Mouse (Mus musculus): ENCODE results near the gene Rpusd4. TPM values are rescaled to one million over a fixed set of nuclear protein-coding genes. Genes with fewer than 3 reads are reported as not detected.

Rpusd4 gene
- polyA plus RNA-seq (2015; fragmentation: Nextera tagmentation; extraction: Ambion mirVana) = 17.3 and 18.8 TPM in 2 replicates

DNA sequence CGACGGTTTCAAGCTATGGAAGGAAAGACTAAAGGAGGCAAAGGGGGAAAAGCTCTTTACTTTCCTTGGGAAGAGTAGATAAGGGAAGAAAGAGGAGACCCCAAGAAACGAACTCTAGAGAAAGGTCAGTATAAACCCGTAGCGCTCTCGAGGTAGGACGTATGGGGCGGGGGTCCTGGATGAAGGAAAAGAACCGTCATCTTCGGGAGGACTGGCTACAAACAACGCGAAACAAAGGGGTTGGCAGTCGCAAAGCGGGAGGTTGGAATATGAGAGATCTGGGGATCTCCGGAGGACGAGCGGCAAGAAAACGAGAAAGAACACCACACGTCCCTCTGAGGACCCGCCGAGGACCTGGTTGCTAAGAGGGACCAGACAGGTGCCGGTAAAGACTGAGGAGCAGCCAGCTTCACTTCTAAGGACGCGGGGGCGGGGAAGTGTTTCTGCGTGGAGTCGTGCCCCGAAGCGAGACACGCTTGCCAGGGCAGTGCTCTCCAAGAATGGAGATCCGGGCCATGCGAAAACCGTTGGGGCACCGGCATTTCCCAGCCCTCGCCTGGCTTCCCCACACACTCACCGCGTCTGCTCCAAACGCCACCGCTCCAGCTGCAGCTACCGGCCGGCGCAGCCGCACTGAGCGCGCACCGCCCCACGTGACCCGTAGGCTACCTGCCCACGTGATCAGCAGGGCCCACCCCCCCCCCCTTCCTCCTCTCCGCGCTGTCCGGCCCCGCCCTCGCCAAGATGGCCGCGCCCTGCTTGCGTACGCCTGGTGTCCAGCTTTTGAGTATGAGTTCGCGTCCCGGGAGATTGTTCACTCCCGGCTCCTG lies at the start of gene Rpusd4, which contains the start of gene Fam118b:
Gene Rpusd4, plus strand, starts transcription at position 720 of the 830 bp plus-strand sequence.
Gene Fam118b, minus strand, starts transcription at position 660 of the 830 bp plus-strand sequence.
- Histone ChIP-seq H3K36me3 (replicated peaks) (peaks cover under 1% of the 10 kb centered on the region; the same call in 1 of the 2 replicates), H3K9me3 (no peaks in the 10 kb centered on the region), H3K4me1 (peaks cover 17% of the 10 kb centered on the region), H3K9ac (peak within 1 kb of the TSS; percentile 80), H3K27ac (peak within 1 kb of the TSS; percentile 93), H3K4me3 (peak within 1 kb of the TSS; percentile 90), H3K4me2 (peak within 1 kb of the TSS; percentile 80), H3K27me3 (replicated peaks) (no peaks in the 10 kb centered on the region)
- WGBS = under 1% methylated on average over 62 of the region's 62 CpGs
- ATAC-seq (replicated peaks) = peak; percentile 95

DNA sequence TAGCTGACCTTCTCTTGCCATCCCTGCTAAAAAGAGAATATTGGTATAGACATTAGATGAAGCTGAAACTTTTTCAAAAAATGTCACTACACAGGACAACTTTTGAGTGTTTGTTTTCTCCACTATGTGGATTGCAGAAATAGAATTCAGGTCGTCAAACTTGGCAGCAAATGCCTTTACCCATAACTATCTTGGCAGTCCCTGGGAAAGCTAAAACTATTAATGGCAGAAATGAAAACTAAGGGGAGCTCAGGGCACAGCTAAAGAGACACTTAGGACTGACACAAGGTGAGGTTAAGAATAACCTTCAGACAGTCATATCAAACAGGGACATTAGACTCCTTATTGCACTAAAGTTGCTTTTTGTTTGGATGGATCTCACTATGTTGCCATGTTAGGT lies 49.7 kb upstream of the Rpusd4 start:
- H3K9ac ChIP-seq = no peak overlapping the region
- H3K27me3 ChIP-seq (replicated peaks) = no peaks in the 10 kb centered on the region
- no peaks in the 10 kb centered on the region for H3K4me1 ChIP-seq
- no peaks in the 10 kb centered on the region for H3K9me3 ChIP-seq
- H3K4me2 ChIP-seq = no peak overlapping the region
- no peak for ATAC-seq (replicated peaks)
- H3K4me3 ChIP-seq = no peak overlapping the region
- H3K27ac ChIP-seq = no peak overlapping the region
- WGBS = 84% methylated on average over 1 of the region's 1 CpGs
- H3K36me3 ChIP-seq (replicated peaks) = peaks cover 57% of the 10 kb centered on the region

DNA sequence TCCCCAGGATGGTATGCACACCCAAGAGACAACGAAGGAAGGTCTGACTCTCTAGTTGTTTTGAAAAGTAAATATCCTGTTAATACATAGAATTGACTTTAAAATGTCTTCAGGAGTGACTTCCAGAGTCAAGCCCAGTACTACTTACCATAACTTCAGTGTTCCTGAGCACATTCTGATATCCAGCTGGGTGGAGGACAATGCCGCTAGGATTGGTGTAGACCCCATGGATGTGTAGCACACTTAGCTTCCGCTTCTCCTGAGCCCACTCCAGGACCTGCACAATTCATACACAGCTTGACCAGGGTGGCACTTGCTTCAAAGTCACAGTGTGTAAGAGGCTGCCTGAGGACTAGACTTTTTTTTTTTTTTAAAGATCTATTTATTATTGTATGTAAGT lies 44.2 kb upstream of the Rpusd4 start:
- Histone ChIP-seq H3K4me3 (no peak overlapping the region), H3K27me3 (replicated peaks) (no peaks in the 10 kb centered on the region), H3K36me3 (replicated peaks) (peaks cover 27% of the 10 kb centered on the region), H3K9me3 (no peaks in the 10 kb centered on the region), H3K4me2 (no peak overlapping the region), H3K27ac (no peak overlapping the region), H3K4me1 (no peaks in the 10 kb centered on the region), H3K9ac (no peak overlapping the region)
- WGBS = 92% methylated on average over 3 of the region's 3 CpGs
- no peak for ATAC-seq (replicated peaks)

DNA sequence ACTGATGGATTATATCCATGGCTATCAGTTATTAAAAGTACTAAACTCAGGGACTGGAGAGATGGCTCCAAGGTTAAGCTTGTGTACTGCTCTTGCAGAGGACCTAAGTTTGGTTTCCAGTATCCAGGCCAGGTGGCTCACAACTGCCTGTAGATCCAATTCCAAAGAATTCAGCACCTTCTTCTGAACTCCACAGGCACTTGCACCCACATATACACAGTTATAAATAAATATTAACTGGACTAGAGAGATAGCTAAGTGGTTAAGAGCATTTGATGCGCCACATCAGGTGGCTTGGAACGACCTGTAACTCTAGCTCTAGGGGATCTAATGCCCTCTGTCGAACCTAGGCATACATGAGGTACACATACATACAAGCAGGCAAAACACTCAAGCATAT lies 39.0 kb upstream of the Rpusd4 start:
- no peaks in the 10 kb centered on the region for H3K4me1 ChIP-seq
- WGBS = 92% methylated on average over 3 of the region's 3 CpGs
- H3K27ac ChIP-seq = no peak overlapping the region
- no peak overlapping the region for H3K9ac ChIP-seq
- H3K4me3 ChIP-seq = no peak overlapping the region
- peaks cover 16% of the 10 kb centered on the region; the same call in 1 of the 2 replicates for H3K36me3 ChIP-seq (replicated peaks)
- no peaks in the 10 kb centered on the region for H3K27me3 ChIP-seq (replicated peaks)
- no peak for ATAC-seq (replicated peaks)
- no peak overlapping the region for H3K4me2 ChIP-seq
- no peaks in the 10 kb centered on the region for H3K9me3 ChIP-seq

DNA sequence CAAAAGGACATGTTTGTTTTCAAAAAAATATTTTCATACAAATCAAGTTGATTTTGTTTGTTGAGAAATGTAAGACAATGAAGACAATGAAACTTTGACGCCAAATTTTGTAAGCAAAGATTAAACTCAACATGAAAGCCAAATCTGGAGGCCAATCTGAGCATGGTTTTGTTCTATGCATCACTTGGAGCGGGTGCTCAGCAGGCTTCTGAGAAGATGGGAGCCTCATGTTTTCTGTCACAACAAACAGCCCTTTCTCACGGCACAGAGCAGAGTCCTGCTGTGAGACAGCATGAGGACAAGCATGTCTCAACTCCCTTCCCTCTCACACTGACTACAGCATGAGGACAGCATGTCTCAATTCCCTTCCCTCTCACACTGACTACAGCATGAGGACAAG lies 31.7 kb upstream of the Rpusd4 start:
- H3K36me3 ChIP-seq (replicated peaks) = 0 out of 2 replicates have a peak, but pooled peaks cover 12% of the 10 kb centered on the region
- 56% methylated on average over 3 of the region's 3 CpGs for WGBS
- ATAC-seq (replicated peaks) = no peak
- no peak overlapping the region for H3K4me2 ChIP-seq
- no peak overlapping the region for H3K27ac ChIP-seq
- H3K4me1 ChIP-seq = no peaks in the 10 kb centered on the region
- no peak overlapping the region for H3K4me3 ChIP-seq
- no peaks in the 10 kb centered on the region for H3K27me3 ChIP-seq (replicated peaks)
- no peak overlapping the region for H3K9ac ChIP-seq
- no peaks in the 10 kb centered on the region for H3K9me3 ChIP-seq

DNA sequence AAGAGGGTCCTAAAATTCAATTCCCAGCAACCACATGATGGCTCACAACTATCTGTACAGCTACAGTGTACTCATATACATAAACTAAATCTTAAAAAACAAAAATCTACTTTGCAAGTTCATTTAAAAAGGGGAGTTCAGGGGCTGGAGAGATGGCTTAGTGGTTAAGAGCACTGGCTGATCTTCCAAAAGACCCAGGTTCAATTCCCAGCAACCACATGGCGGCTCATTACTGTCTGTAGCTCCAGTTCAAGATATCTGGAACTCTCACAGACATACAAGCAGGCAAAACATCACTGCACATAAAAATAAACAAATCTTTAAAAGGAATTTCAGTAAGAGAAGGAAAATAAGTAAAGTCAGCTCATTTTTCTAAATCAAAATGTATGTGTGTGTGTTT lies 29.3 kb upstream of the Rpusd4 start:
- no peak for ATAC-seq (replicated peaks)
- Histone ChIP-seq H3K27ac (no peak overlapping the region), H3K4me1 (no peaks in the 10 kb centered on the region), H3K9me3 (no peaks in the 10 kb centered on the region), H3K36me3 (replicated peaks) (0 out of 2 replicates have a peak, but pooled peaks cover 8% of the 10 kb centered on the region), H3K4me3 (no peak overlapping the region), H3K9ac (no peak overlapping the region), H3K4me2 (no peak overlapping the region), H3K27me3 (replicated peaks) (no peaks in the 10 kb centered on the region)
- 91% methylated on average over 1 of the region's 1 CpGs for WGBS

DNA sequence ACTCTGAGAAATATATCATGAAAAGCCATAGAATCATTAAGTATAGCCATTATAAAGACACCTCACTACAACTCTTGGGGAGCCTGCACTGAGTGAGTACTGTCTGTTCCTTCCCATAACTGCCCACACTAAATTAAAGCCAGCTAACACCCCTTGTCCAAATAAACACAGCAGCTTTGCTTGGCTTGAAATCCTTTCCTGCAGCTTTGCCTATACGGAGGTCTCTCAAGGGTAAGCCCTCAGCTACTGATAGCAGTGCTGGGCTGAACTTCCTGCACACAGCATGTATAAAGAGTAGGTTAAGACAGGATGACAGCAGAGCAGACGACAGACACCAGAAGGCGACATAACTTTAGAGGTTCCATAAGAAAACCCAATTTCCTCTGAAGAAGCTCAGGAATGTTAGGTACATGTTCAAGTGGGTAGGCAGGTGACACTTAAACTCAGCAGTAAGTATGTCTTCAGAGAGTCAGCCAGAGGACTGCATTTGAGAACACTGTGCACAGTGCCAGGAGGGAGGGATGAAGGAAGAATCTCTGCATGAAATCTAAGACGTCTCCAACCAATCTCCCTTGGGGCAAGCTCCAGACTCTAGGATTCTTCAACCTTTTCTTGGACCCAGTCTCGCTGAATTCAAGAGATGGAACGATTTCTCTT lies 28.6 kb upstream of the Rpusd4 start:
- 81% methylated on average over 6 of the region's 6 CpGs for WGBS
- no peak overlapping the region for H3K4me2 ChIP-seq
- H3K4me1 ChIP-seq = no peaks in the 10 kb centered on the region
- no peaks in the 10 kb centered on the region for H3K9me3 ChIP-seq
- H3K4me3 ChIP-seq = no peak overlapping the region
- H3K9ac ChIP-seq = no peak overlapping the region
- no peak overlapping the region for H3K27ac ChIP-seq
- H3K36me3 ChIP-seq (replicated peaks) = 0 out of 2 replicates have a peak, but pooled peaks cover 5% of the 10 kb centered on the region
- H3K27me3 ChIP-seq (replicated peaks) = no peaks in the 10 kb centered on the region
- ATAC-seq (replicated peaks) = no peak

DNA sequence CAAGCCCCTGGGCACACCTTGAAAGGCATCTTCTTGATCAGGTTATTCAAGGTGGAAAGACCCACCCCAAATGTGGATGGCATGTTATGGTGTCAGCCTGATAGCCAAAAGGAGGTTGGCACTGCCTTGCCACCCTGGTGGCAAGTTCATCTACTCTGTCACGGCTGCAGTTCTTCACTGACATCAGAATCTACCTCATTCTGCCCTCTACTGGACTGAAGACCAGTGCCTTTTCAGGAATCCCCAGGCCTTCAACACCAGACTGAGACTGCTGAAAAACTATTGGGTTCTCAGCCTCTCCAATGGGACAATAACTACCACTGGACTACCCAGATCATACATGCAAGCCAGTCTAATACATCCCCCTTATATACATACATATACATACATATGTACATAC lies 27.9 kb upstream of the Rpusd4 start:
- Histone ChIP-seq H3K4me3 (no peak overlapping the region), H3K4me1 (no peaks in the 10 kb centered on the region), H3K9ac (no peak overlapping the region), H3K27me3 (replicated peaks) (no peaks in the 10 kb centered on the region), H3K9me3 (no peaks in the 10 kb centered on the region), H3K4me2 (no peak overlapping the region), H3K27ac (no peak overlapping the region), H3K36me3 (replicated peaks) (no peaks in the 10 kb centered on the region)
- ATAC-seq (replicated peaks) = no peak
- 67% methylated on average over 1 of the region's 1 CpGs for WGBS

DNA sequence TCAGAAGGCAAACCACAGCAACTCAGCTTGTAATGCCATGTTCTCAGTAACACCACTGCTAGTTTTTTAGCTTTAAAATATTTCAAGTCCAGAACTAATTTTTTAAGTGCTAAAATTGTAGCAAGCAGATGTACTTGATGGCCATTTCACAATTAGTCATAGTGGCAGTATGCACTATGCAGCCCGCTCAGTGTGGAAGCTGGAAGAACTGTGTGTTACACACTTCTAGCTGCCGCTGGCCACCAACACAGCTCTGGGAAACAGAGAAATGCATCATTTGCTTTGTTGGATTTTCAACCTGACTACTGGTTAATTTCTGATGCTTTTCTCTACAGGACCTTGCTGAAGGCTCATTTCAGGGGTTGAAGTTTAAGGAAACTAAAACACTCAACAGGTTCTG lies 20.3 kb upstream of the Rpusd4 start:
- no peak for ATAC-seq (replicated peaks)
- no peaks in the 10 kb centered on the region for H3K27me3 ChIP-seq (replicated peaks)
- no peak overlapping the region for H3K4me3 ChIP-seq

DNA sequence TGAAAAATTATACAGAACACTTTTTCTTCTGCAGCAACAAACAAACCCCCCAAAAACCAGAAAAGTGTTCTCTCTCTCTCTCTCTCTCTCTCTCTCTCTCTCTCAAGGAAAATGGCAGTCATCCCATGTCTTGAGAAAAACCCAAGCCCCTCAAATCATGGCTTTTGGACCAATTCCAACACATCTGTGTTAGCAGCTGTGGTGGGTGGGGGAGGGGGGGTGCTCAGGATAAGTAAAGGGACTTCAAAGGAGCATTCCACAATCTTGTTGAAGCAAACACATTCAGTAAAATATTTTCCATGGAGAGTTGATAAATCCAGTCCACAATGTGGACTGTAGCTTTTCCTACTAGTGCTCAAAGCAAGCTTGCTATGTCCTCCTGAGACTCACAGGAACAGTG lies 18.2 kb upstream of the Rpusd4 start:
- no peaks in the 10 kb centered on the region for H3K9me3 ChIP-seq
- H3K27ac ChIP-seq = no peak overlapping the region
- ATAC-seq (replicated peaks) = no peak
- H3K4me2 ChIP-seq = no peak overlapping the region
- no peaks in the 10 kb centered on the region for H3K4me1 ChIP-seq
- H3K9ac ChIP-seq = no peak overlapping the region
- no peaks in the 10 kb centered on the region for H3K36me3 ChIP-seq (replicated peaks)
- H3K4me3 ChIP-seq = no peak overlapping the region
- H3K27me3 ChIP-seq (replicated peaks) = no peaks in the 10 kb centered on the region

More for the DNA sequence above, 20.3 kb upstream of the Rpusd4 start:
- Histone ChIP-seq H3K4me1 (no peaks in the 10 kb centered on the region), H3K27ac (no peak overlapping the region), H3K36me3 (replicated peaks) (no peaks in the 10 kb centered on the region), H3K9ac (no peak overlapping the region), H3K9me3 (no peaks in the 10 kb centered on the region), H3K4me2 (no peak overlapping the region)
- 96% methylated on average over 2 of the region's 2 CpGs for WGBS

DNA sequence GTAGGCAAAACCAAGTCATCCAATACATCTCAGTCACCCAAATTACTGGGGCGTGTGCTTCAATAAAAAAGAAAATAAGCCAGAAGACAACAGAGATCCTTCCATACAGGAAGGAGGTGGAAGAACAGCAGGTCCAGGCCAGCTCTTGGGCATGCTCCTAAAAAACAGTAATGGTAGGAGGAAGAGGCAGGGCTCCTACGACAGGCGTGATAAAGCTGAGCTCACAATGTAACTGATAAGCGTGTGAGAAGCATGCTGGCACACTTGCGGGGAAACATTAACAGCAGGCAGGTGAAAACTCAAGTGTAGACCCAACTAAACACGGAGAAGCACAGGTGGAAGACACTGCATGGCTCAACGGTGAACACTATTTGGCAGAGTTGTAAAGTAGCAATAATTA lies 10.3 kb upstream of the Rpusd4 start:
- no peaks in the 10 kb centered on the region for H3K4me1 ChIP-seq
- no peak overlapping the region for H3K27ac ChIP-seq
- no peak overlapping the region for H3K4me3 ChIP-seq
- H3K4me2 ChIP-seq = no peak overlapping the region
- H3K9me3 ChIP-seq = no peaks in the 10 kb centered on the region
- H3K9ac ChIP-seq = no peak overlapping the region
- ATAC-seq (replicated peaks) = no peak
- no peaks in the 10 kb centered on the region for H3K27me3 ChIP-seq (replicated peaks)
- WGBS = 96% methylated on average over 7 of the region's 7 CpGs
- H3K36me3 ChIP-seq (replicated peaks) = no peaks in the 10 kb centered on the region

DNA sequence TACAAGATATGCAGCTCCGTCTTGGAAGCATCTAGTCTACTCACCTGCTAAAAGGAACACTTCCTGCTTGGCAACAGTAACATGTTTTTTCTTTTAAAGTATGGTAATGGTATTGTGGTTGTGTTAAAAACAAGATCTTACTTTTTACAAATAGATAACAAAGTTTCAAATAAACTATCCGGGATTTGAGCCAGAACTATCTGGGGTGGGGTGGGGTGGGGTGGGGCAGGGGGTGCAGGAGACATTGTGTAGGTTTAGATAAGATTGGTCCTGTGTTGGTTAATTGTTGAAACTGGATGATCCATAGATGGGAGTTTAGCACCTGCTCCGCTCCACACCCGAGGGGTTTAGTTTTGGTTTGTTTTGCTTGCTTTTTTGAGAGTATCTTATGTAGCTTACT lies 5.2 kb upstream of the Rpusd4 start:
- Histone ChIP-seq H3K4me3 (no peak overlapping the region), H3K27me3 (replicated peaks) (no peaks in the 10 kb centered on the region), H3K4me2 (no peak overlapping the region), H3K9ac (no peak overlapping the region), H3K27ac (no peak overlapping the region), H3K4me1 (peaks cover 10% of the 10 kb centered on the region), H3K9me3 (no peaks in the 10 kb centered on the region), H3K36me3 (replicated peaks) (no peaks in the 10 kb centered on the region)
- ATAC-seq (replicated peaks) = no peak
- WGBS = 94% methylated on average over 4 of the region's 4 CpGs
